Mouse (Mus musculus) heart, embryonic 10.5 days (tissue): Measurements from ENCODE around the gene Dlgap4. TPM values are rescaled to one million over a fixed set of nuclear protein-coding genes. Genes with fewer than 3 reads are reported as not detected.
A peak's percentile ranks its signal among the peaks of the same experiment; 100 is the strongest.

ENCODE experiments used
- DNase-seq: peaks from one replicate; pipeline ENCODE4 v3.0.0-alpha.2; 2017; ENCODE audit warnings: low spot score
- H3K27ac ChIP-seq: fragments of 300-500 bp; sonication (generic); 2 replicates; pipeline ENCODE4 v1.5.1; 2016; ENCODE audit warnings: mild to moderate bottlenecking
- H3K27me3 ChIP-seq: fragments of 300-500 bp; sonication (generic); 2 replicates; pipeline ENCODE4 v1.6.1; 2016; ENCODE audit warnings: mild to moderate bottlenecking; ENCODE audit not compliant: poor library complexity, insufficient read depth, severe bottlenecking
- H3K36me3 ChIP-seq: fragments of 300-500 bp; sonication (generic); 2 replicates; pipeline ENCODE4 v1.6.1; 2016; ENCODE audit warnings: mild to moderate bottlenecking, moderate library complexity
- H3K4me1 ChIP-seq: fragments of 300-500 bp; sonication (generic); 2 replicates; pipeline ENCODE4 v1.6.1; 2016; ENCODE audit warnings: mild to moderate bottlenecking
- H3K4me3 ChIP-seq: fragments of 300-500 bp; sonication (generic); 2 replicates; pipeline ENCODE4 v1.5.1; 2016; ENCODE audit warnings: mild to moderate bottlenecking, moderate library complexity
- H3K9me3 ChIP-seq: fragments of 300-500 bp; sonication (generic); 2 replicates; pipeline ENCODE4 v1.6.1; 2016; ENCODE audit warnings: mild to moderate bottlenecking, moderate library complexity
- WGBS: fragments of 180-500 bp; shearing (Covaris S2); methylation state at CpG from one replicate; pipeline ENCODE4 v1.1.7; 2016; 5-methylcytosine and 5-hydroxymethylcytosine counted together
- polyA plus RNA-seq: library from polyadenylated mRNA; unstranded; fragments of >200 nt; fragmentation: Nextera tagmentation; extraction: Ambion mirVana; gene quantifications from 2 replicates; pipeline ENCODE4 v1.2.1, GENCODE M21; 2016

Gene Dlgap4
- 71.6 and 95.7 TPM in 2 replicates for polyA plus RNA-seq

DNA sequence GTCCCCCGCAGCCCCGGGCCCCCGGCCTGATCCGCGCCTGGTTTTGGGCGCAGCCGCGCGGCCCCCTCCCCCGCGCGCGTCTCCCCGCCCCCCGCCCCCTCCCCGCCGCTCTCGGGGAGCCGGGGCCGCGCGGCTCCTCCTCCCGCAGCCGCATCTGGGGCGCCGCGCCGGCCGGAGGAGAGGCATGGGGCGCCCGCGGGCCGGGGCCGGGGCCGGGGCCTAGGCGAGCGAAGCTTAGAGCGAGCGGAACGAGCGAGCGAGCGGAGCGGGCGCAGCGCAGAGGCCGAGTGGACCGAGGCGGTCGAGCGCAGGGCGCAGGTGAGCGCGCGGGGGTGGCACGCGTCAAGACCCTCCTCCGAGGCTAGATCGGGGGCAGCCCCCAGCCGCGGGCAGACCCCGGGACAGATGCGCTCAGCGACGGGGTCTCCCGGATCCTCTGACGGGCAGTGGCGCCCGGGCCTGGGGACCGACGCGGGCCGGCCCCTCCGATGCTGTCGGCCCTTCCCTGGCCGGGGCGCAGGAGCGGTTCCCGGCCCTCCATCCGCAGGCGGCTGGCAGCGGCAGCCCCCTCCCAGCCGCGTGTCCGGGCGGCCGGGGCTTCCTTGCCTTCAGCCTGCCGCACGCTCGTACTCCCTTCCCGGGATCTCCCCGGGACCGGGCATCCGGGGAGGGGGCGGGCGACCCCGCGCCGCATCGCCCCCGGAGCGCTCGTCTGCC lies at the start of gene Dlgap4:
Gene Dlgap4, plus strand, starts transcription at position 165 of the 717 bp plus-strand sequence.
- Histone ChIP-seq H3K4me3 (peak within 1 kb of the TSS; percentile 78), H3K36me3 (no peaks in the 10 kb centered on the region), H3K9me3 (no peaks in the 10 kb centered on the region), H3K27me3 (peaks cover 97% of the 10 kb centered on the region), H3K27ac (peak within 1 kb of the TSS; percentile 49), H3K4me1 (peaks cover 25% of the 10 kb centered on the region)
- DNase-seq, result no peak
- 1% methylated on average over 98 of the region's 103 CpGs for WGBS

DNA sequence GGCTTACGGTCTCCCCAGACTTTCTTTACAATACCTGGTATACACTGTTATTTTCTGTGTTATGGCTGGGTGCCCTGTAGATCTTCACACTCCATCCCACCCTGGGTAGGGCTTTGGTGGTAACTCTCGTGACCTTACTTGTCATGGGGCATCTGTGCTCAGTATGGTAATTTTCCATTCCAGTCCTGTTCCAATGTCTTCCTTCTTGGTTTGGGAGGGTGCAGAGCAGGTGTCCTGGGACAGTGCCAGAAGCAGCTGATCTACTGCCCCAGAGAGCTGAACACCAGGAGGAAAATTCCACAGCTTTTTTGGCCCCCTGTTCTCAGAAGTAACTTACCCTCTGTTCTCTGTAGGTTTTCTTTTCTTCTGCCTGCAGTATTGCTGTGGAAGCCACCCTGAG lies 47.0 kb upstream of the Dlgap4 start:
- H3K4me3 ChIP-seq, result no peak overlapping the region
- H3K36me3 ChIP-seq, result peaks cover 45% of the 10 kb centered on the region
- no peaks in the 10 kb centered on the region for H3K4me1 ChIP-seq
- no peak overlapping the region for H3K27ac ChIP-seq
- 88% methylated on average over 2 of the region's 2 CpGs for WGBS
- DNase-seq, result no peak
- H3K27me3 ChIP-seq, result no peaks in the 10 kb centered on the region
- H3K9me3 ChIP-seq, result no peaks in the 10 kb centered on the region

DNA sequence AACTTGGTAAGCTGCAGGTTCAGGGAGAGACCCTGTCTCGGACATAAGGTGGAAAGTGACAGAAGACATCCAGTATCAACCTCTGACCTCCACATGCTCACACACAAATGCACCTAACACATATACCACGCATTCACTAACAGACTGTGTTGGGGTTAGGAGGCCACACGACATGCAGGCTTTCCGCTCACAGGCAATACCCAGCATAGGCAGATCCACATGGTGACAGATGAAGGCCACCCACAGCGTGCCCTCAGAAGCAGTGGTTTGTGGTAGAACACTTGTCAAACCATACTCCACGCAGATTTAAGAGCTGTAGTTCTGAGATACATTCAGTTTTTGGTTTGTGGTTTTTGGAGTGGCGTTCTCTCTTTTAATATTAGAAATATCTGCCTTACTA lies 44.9 kb upstream of the Dlgap4 start:
- 89% methylated on average over 7 of the region's 7 CpGs for WGBS
- no peaks in the 10 kb centered on the region for H3K27me3 ChIP-seq
- H3K4me1 ChIP-seq, result no peaks in the 10 kb centered on the region
- peaks cover 40% of the 10 kb centered on the region for H3K36me3 ChIP-seq
- H3K4me3 ChIP-seq, result no peak overlapping the region
- H3K9me3 ChIP-seq, result no peaks in the 10 kb centered on the region
- no peak overlapping the region for H3K27ac ChIP-seq
- no peak for DNase-seq

DNA sequence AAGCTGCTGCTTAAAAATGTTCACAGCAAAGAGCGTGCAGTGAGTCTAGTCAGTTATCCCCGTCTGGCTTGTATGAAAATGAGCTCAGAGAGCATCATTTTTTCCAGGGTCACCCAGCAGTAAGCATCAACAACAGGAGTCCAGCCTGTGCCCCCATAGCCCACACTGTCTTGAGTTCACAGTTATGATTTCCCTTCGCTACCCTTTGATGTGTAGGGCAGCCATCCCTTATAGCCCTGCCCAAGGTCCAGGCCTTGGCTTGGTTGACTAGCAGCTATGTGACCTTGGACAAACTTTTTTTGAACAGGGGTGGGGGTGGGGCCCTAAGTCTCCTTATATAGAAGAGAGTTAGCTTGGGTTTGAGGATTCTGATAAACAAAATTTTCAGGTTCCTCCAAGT lies 44.2 kb upstream of the Dlgap4 start:
- DNase-seq, result no peak

DNA sequence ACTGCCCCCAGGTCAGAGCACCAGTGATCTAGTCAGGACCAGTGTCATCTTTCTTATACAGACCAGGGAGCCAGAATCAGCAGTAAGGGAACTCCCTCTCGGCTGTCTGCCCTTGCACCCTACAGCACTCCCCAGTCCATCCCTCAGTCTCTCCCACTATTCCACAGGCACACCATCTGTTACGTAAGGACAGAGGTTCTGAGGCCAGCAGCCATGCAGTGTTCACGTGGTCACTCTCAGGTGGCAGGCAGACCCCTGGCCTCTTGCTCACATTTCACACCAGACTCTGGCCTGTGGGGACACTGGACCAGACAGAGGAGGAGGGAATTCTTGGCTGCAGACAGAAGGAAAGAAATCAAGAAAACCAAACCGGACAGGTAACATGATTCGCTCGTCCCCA lies 42.0 kb upstream of the Dlgap4 start:
- DNase-seq, result no peak
- Histone ChIP-seq H3K36me3 (peaks cover 26% of the 10 kb centered on the region), H3K4me1 (no peaks in the 10 kb centered on the region), H3K27ac (no peak overlapping the region), H3K4me3 (no peak overlapping the region), H3K9me3 (no peaks in the 10 kb centered on the region), H3K27me3 (no peaks in the 10 kb centered on the region)
- WGBS, result 73% methylated on average over 6 of the region's 6 CpGs

More for the DNA sequence above, 44.2 kb upstream of the Dlgap4 start:
- no peak overlapping the region for H3K4me3 ChIP-seq
- WGBS, result 87% methylated on average over 3 of the region's 3 CpGs
- H3K27me3 ChIP-seq, result no peaks in the 10 kb centered on the region
- H3K9me3 ChIP-seq, result no peaks in the 10 kb centered on the region
- H3K27ac ChIP-seq, result no peak overlapping the region
- no peaks in the 10 kb centered on the region for H3K4me1 ChIP-seq
- peaks cover 35% of the 10 kb centered on the region for H3K36me3 ChIP-seq

DNA sequence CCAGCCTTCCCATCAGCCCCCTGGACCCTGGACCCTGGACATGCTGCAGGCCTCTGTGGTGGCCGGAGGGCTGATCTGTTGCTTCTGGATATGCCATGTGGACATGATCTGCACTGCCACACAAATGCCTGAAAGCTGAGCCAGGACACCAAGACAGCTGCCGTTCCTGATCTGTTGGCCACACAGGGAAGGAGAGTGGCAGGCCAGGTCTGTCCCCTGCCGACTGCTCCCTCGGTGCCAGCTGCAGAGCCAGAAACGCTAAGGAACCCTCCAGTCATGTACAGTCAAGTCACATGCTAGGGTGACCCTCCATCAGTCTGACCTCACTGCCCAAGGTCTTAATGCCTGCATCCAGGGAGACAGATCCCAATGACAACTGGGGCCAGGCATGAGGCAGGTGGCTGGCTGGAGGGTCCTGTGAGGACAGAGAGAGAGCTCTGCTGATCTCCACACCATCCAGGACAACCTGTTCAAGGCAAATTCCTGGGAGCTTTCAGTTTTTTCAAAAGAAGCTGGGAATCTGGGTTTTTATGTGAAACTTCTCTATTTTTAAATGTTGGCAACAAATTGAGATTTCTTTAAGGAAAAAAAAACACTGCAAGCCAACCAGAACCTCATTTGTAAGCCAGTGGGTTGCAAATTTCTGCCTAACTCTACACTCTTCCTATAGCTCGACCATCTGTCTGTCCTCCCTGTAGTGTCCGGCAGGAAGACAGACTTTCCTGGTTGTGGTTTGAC lies 36.5 kb upstream of the Dlgap4 start:
- H3K4me1 ChIP-seq, result no peaks in the 10 kb centered on the region
- H3K27ac ChIP-seq, result no peak overlapping the region
- no peak overlapping the region for H3K4me3 ChIP-seq
- WGBS, result 72% methylated on average over 7 of the region's 7 CpGs
- no peaks in the 10 kb centered on the region for H3K9me3 ChIP-seq
- no peak for DNase-seq
- H3K27me3 ChIP-seq, result peaks cover 13% of the 10 kb centered on the region
- no peaks in the 10 kb centered on the region for H3K36me3 ChIP-seq

DNA sequence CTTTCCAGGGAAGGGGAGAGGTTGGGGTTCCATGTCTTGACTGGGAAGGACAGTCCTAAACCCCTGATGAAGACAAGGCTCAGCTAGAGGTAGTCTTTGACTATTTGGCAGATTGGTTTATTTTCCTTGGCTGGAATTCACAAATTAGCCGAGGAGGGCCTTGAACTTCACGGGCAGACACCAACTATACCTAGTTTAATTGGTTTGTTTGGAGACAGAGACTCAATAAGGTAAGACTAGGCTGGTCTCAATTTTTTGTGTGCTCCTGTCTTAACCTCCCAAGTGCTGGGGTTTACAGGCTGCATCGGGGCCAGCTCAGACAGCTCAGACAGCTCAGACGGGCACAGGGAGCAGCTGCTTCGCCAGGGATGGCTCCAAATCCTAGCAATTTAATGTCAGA lies 33.0 kb upstream of the Dlgap4 start:
- Histone ChIP-seq H3K36me3 (no peaks in the 10 kb centered on the region), H3K9me3 (no peaks in the 10 kb centered on the region), H3K27me3 (peaks cover 31% of the 10 kb centered on the region), H3K27ac (no peak overlapping the region), H3K4me1 (peaks cover 15% of the 10 kb centered on the region), H3K4me3 (no peak overlapping the region)
- DNase-seq, result no peak
- 80% methylated on average over 5 of the region's 5 CpGs for WGBS

DNA sequence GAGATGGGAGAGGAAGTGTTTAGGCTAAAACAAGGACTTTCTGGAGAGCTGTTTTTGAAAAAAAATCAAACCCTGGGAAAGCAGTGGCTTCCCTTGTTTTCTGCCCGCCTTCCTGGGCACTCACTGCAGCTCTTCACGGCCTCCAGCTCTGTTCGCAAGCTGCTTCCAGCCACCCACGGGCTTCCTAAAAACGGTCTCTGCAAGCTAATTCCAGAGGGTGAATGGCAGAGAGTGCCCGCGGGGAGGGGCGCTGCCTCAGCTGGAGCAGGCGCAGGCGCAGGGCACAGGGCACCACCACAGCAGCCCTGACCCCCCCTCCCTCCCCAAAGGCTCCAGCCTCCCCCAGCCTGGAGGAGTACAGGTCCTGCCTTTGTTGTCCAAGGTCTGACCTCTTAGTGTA lies 32.3 kb upstream of the Dlgap4 start:
- WGBS, result 74% methylated on average over 10 of the region's 10 CpGs
- H3K27me3 ChIP-seq, result peaks cover 31% of the 10 kb centered on the region
- no peak for DNase-seq

DNA sequence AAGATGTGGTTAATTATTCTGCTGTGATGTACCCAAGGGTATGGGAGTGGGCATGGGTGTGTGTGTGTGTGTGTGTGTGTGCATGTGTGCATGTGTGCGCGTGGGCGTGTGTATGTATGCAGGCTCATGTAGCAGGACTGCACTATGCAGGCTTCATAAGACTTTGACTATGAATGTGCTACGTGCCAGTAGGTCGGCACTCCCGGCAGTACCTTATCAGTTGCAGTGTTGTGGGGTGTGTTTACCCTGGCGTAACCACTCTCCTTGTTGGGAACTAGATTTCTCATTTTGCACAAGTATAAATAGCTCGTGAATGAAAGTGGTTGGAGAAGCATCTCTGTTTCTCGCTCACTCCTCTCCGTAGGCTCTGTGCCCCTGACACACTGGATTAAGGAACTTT lies 30.6 kb upstream of the Dlgap4 start:
- no peak overlapping the region for H3K27ac ChIP-seq
- DNase-seq, result no peak
- peaks cover 31% of the 10 kb centered on the region for H3K27me3 ChIP-seq
- no peaks in the 10 kb centered on the region for H3K9me3 ChIP-seq
- H3K4me3 ChIP-seq, result no peak overlapping the region
- H3K4me1 ChIP-seq, result peaks cover 15% of the 10 kb centered on the region
- WGBS, result 63% methylated on average over 10 of the region's 10 CpGs
- H3K36me3 ChIP-seq, result no peaks in the 10 kb centered on the region

More for the DNA sequence above, 32.3 kb upstream of the Dlgap4 start:
- Histone ChIP-seq H3K4me1 (peaks cover 15% of the 10 kb centered on the region), H3K36me3 (no peaks in the 10 kb centered on the region), H3K9me3 (no peaks in the 10 kb centered on the region), H3K4me3 (no peak overlapping the region), H3K27ac (no peak overlapping the region)

DNA sequence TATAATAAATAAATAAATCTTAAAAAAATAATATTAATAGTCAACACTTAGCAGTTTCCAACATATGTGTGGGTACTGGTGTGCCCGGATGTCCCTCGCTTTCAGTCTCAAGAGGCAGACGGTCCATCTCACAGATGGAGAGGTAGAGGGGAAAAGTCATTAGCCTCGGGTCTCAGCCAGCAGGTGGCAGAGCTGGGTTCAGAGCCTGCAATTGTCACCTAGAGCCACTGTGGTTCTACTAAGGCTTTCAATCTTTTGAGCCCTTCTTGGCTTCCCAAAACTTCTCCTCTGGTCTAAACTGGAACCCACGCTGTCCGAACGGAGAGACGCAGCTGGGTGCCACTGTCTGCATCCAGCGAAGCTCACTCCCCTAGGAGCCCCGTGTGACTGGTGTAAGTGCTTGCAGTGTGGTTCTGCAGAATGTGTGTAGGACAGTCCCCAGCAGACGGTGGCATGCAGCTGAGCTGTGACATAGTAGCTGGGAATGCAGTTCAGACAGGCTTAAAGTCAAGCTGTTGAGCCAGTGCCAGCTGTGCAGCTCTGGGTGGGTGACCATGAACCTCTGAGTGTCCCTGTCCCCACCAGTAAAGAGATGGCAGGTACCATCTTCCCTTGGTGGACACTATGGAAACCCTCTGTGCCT lies 29.2 kb upstream of the Dlgap4 start:
- Histone ChIP-seq H3K4me3 (no peak overlapping the region), H3K27me3 (peaks cover 31% of the 10 kb centered on the region), H3K36me3 (no peaks in the 10 kb centered on the region), H3K27ac (no peak overlapping the region), H3K4me1 (peaks cover 15% of the 10 kb centered on the region), H3K9me3 (no peaks in the 10 kb centered on the region)
- no peak for DNase-seq
- 54% methylated on average over 11 of the region's 11 CpGs for WGBS

DNA sequence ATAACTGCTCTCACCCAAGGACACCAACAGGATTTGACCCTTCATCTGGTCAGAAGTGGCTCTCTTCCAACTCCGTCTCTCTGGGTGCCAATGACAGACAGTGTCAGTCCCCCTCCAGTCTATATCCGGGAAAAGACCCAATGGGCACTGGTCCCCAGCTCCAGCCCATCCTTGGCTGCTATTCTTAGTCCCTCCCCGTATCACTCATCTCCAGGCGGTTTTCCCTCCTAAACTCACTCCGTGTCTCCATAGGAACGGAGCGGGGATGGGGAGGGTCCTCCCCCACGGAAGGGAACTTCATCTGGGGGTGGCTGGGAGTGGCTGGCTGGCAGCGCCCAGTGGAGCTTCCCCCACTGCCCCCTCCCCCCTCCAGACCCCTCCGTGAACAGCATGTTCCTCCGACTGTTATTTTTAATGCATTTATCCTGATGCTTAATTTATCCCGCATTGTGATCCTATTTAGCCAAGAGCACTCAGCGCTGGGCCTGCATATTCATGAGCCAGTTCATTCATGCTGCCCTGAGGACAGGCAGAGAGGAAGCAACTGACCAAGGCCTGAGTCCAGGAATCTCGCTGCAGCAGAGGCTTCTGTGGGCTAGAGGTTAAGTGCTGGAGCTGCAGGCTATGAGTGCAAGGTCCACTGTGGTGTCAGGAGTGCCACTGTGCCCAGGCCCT lies 28.6 kb upstream of the Dlgap4 start:
- H3K27ac ChIP-seq, result no peak overlapping the region
- H3K4me3 ChIP-seq, result no peak overlapping the region
- no peak for DNase-seq
- H3K27me3 ChIP-seq, result peaks cover 26% of the 10 kb centered on the region
- H3K36me3 ChIP-seq, result no peaks in the 10 kb centered on the region
- no peaks in the 10 kb centered on the region for H3K9me3 ChIP-seq
- 53% methylated on average over 14 of the region's 14 CpGs for WGBS
- H3K4me1 ChIP-seq, result peaks cover 15% of the 10 kb centered on the region

DNA sequence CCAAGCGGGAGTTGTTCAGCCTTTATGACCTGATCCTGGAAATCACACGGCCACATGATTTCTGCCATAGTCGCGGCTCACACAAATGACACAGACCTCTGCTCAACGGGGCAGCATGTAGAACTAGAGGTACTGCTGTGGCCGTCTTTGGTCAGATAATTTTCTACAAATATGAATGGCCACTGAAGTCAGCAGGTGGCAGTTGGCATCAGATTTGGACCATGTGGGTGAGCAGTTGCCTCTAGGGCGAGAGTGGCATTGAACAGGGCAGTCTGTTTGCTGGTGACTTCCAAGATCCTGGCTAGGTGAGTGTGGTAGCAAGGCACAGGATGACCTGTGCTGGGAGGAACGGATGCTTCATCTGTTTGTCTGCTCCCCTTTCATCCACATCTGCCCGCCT lies 24.0 kb upstream of the Dlgap4 start:
- Histone ChIP-seq H3K27me3 (peaks cover 7% of the 10 kb centered on the region; the same call in 1 of the 2 replicates), H3K36me3 (no peaks in the 10 kb centered on the region), H3K4me3 (no peak overlapping the region), H3K27ac (no peak overlapping the region), H3K9me3 (no peaks in the 10 kb centered on the region), H3K4me1 (peaks cover 8% of the 10 kb centered on the region; the same call in 1 of the 2 replicates)
- no peak for DNase-seq
- 86% methylated on average over 9 of the region's 9 CpGs for WGBS
